Mouse (Mus musculus) lung, embryonic 16.5 days (tissue): ENCODE results near the gene Gm13305. TPM values are rescaled to one million over a fixed set of nuclear protein-coding genes. Genes with fewer than 3 reads are reported as not detected.
"Not testable (repeated sequence)": the region's sequence is repeated elsewhere in the genome, so short reads cannot be mapped to it uniquely, and the experiment has no call there.

Source experiments
- ATAC-seq: fragments of 200-750 bp; cut with Nextera tagmentation; 2 replicates; pipeline ENCODE4 v1.8.0; 2017; ENCODE audit warnings: low read depth, mild to moderate bottlenecking, moderate library complexity
- H3K27ac ChIP-seq: fragments of 300-500 bp; sonication (generic); 2 replicates; pipeline ENCODE4 v1.5.1; 2014; ENCODE audit warnings: mild to moderate bottlenecking, control low read depth, low read length
- H3K27me3 ChIP-seq: fragments of 300-500 bp; sonication (generic); 2 replicates; pipeline ENCODE4 v1.6.1; 2014; ENCODE audit warnings: low read depth, low read length, mixed read lengths; ENCODE audit not compliant: control insufficient read depth, insufficient read depth
- H3K36me3 ChIP-seq: fragments of 300-500 bp; sonication (generic); 2 replicates; pipeline ENCODE4 v1.6.1; 2014; ENCODE audit warnings: low read length; ENCODE audit not compliant: control insufficient read depth, insufficient read depth
- H3K4me1 ChIP-seq: fragments of 300-500 bp; sonication (generic); replicated peaks from 2 replicates; pipeline ENCODE4 v1.6.1; 2014; ENCODE audit warnings: low read length, mixed read lengths; ENCODE audit not compliant: control insufficient read depth, insufficient read depth
- H3K4me2 ChIP-seq: fragments of 300-500 bp; sonication (generic); 2 replicates; pipeline ENCODE4 v1.6.1; 2014; ENCODE audit warnings: low read depth, low read length, control low read depth
- H3K4me3 ChIP-seq: fragments of 300-500 bp; sonication (generic); 2 replicates; pipeline ENCODE4 v1.5.1; 2014; ENCODE audit warnings: mild to moderate bottlenecking, low read length, control low read depth
- H3K9ac ChIP-seq: fragments of 300-500 bp; sonication (generic); 2 replicates; pipeline ENCODE4 v1.6.1; 2014; ENCODE audit warnings: low read length, control low read depth
- H3K9me3 ChIP-seq: fragments of 300-500 bp; sonication (generic); 2 replicates; pipeline ENCODE4 v1.6.1; 2016; ENCODE audit warnings: low read length; ENCODE audit not compliant: control insufficient read depth
- WGBS: fragments of 180-500 bp; shearing (Covaris S2); extraction: QIAGEN DNeasy Blood & Tissue Kit; methylation state at CpG from one replicate; pipeline ENCODE4 v1.1.7; 2014; 5-methylcytosine and 5-hydroxymethylcytosine counted together
- polyA plus RNA-seq: library from polyadenylated mRNA; unstranded; fragments of >200 nt; fragmentation: Nextera tagmentation; extraction: Ambion mirVana; gene quantifications from 2 replicates; pipeline ENCODE4 v1.2.1, GENCODE M21; 2015

Gm13305 gene
- 0.21 and 0.80 TPM in 2 replicates for polyA plus RNA-seq

GRCm38 (mm10) chr4:42168503-42168902 lies at the start of gene Gm13305:
Gm13305 (minus strand) TSS chr4:42168603.
- not testable (repeated sequence) for H3K4me2 ChIP-seq, H3K9me3 ChIP-seq, ATAC-seq, H3K27me3 ChIP-seq, H3K27ac ChIP-seq, H3K36me3 ChIP-seq, H3K4me3 ChIP-seq, H3K4me1 ChIP-seq, H3K9ac ChIP-seq
- no CpG with 5 or more reads among the region's 7 CpGs for WGBS

GRCm38 (mm10) chr4:42184980-42185372 lies 16.6 kb upstream of the Gm13305 start:
- H3K27me3 ChIP-seq, H3K36me3 ChIP-seq, H3K9ac ChIP-seq, H3K4me1 ChIP-seq, H3K9me3 ChIP-seq, H3K4me3 ChIP-seq, H3K27ac ChIP-seq, H3K4me2 ChIP-seq: not testable (repeated sequence)
- peak; percentile 71 for ATAC-seq
- WGBS: no CpG with 5 or more reads among the region's 25 CpGs

- not testable (repeated sequence) for H3K4me2 ChIP-seq, H3K4me1 ChIP-seq, H3K9ac ChIP-seq, H3K27ac ChIP-seq, H3K9me3 ChIP-seq, H3K36me3 ChIP-seq, H3K27me3 ChIP-seq, H3K4me3 ChIP-seq
- peak; percentile 51 for ATAC-seq
- WGBS: no CpG with 5 or more reads among the region's 58 CpGs
Measured at GRCm38 (mm10) chr4:42184324-42184979, 16.0 kb upstream of the Gm13305 start.

GRCm38 (mm10) chr4:42183234-42184197 lies 15.1 kb upstream of the Gm13305 start:
- not testable (repeated sequence) for H3K27me3 ChIP-seq, H3K4me1 ChIP-seq, H3K4me3 ChIP-seq, H3K9me3 ChIP-seq, H3K9ac ChIP-seq, H3K4me2 ChIP-seq, H3K36me3 ChIP-seq, ATAC-seq, H3K27ac ChIP-seq
- no CpG with 5 or more reads among the region's 31 CpGs for WGBS

- not testable (repeated sequence) for H3K9me3 ChIP-seq, H3K4me2 ChIP-seq, H3K4me3 ChIP-seq, H3K36me3 ChIP-seq, H3K9ac ChIP-seq, H3K4me1 ChIP-seq, H3K27me3 ChIP-seq, H3K27ac ChIP-seq
- no CpG with 5 or more reads among the region's 4 CpGs for WGBS
- peak; percentile 82 for ATAC-seq
Measured at GRCm38 (mm10) chr4:42178243-42178642, 9.8 kb upstream of the Gm13305 start.

GRCm38 (mm10) chr4:42153136-42153535 lies 15.3 kb downstream of the Gm13305 start, which contains the start of gene Gm13306:
Gm13306 (plus strand) TSS chr4:42153436.
- not testable (repeated sequence) for H3K9me3 ChIP-seq, H3K4me1 ChIP-seq, H3K4me2 ChIP-seq, H3K36me3 ChIP-seq, H3K4me3 ChIP-seq, H3K27me3 ChIP-seq, H3K27ac ChIP-seq, H3K9ac ChIP-seq, ATAC-seq
- WGBS: no CpG with 5 or more reads among the region's 9 CpGs

GRCm38 (mm10) chr4:42114517-42114916 lies 53.9 kb downstream of the Gm13305 start, which contains the start of gene Gm13304:
Gm13304 (plus strand) TSS chr4:42114817.
- H3K9ac ChIP-seq, H3K4me2 ChIP-seq, H3K4me3 ChIP-seq, H3K4me1 ChIP-seq, H3K27ac ChIP-seq, H3K36me3 ChIP-seq, H3K27me3 ChIP-seq, ATAC-seq, H3K9me3 ChIP-seq: not testable (repeated sequence)
- no CpG with 5 or more reads among the region's 5 CpGs for WGBS

Other genes with a start within 250 kb of the Gm13305 start
- 1.2 and 1.6 TPM in 2 replicates for gene Gm20878, start 227.0 kb downstream of the Gm13305 start, polyA plus RNA-seq
- gene Fam205a4, start 202.5 kb downstream of the Gm13305 start, polyA plus RNA-seq: 0.10 TPM in 1 of 2 replicates, not detected in the other
- not detected in 2 replicates for gene Gm21093, start 133.9 kb downstream of the Gm13305 start, polyA plus RNA-seq
- gene Gm3893, start 77.4 kb downstream of the Gm13305 start, polyA plus RNA-seq: not detected in 2 replicates
- 21.7 TPM in 1 of 2 replicates, not detected in the other for gene Gm13304, start 53.8 kb downstream of the Gm13305 start, polyA plus RNA-seq
- 0.65 TPM in 1 of 2 replicates, not detected in the other for gene Gm13306, start 15.2 kb downstream of the Gm13305 start, polyA plus RNA-seq
- not detected in 2 replicates for gene Gm10600, start 72.0 kb upstream of the Gm13305 start, polyA plus RNA-seq
- 1.0 TPM in 1 of 2 replicates, not detected in the other for gene Ccl21b, start 87.2 kb upstream of the Gm13305 start, polyA plus RNA-seq
- not detected in 2 replicates for gene Gm21953, start 125.7 kb upstream of the Gm13305 start, polyA plus RNA-seq
- gene Fam205a3, start 149.7 kb upstream of the Gm13305 start, polyA plus RNA-seq: 0.15 TPM in 1 of 2 replicates, not detected in the other